Mouse (Mus musculus) mouse trophoblast stem cell (cell line): ENCODE measurements around the gene Dph6.
"Not testable (repeated sequence)": the region's sequence is repeated elsewhere in the genome, so short reads cannot be mapped to it uniquely, and the experiment has no call there.

Experiments
- in situ Hi-C, 2 experiments: fragments of 300-500 bp; cut with MseI, MboI; formaldehyde crosslinking; loops; 2 replicates in 1 of 2; 3 replicates in 1 of 2; pipeline ENCODE4 v1.15.1; 2025

Gene Dph6

GRCm38 (mm10) chr2:114654365-114655239 lies at the start of gene Dph6:
Dph6 (minus strand) TSS chr2:114654964.
- in situ Hi-C loops, result no loop called here

GRCm38 (mm10) chr2:114700966-114701685 lies 46.4 kb upstream of the Dph6 start:
- in situ Hi-C loops, result no loop called here

- in situ Hi-C loops, result no loop called here
These were observed 36.8 kb upstream of the Dph6 start for GRCm38 (mm10) chr2:114691607-114692006.

GRCm38 (mm10) chr2:114687483-114687882 lies 32.7 kb upstream of the Dph6 start:
- in situ Hi-C loops, result no loop called here

GRCm38 (mm10) chr2:114687081-114687480 lies 32.3 kb upstream of the Dph6 start:
- in situ Hi-C loops, result no loop called here

- in situ Hi-C loops, result no loop called here
These were observed 19.1 kb upstream of the Dph6 start for GRCm38 (mm10) chr2:114673831-114674230.

GRCm38 (mm10) chr2:114670983-114671382 lies 16.2 kb upstream of the Dph6 start:
- in situ Hi-C loops, result no loop called here

GRCm38 (mm10) chr2:114658954-114659353 lies 4.2 kb upstream of the Dph6 start:
- in situ Hi-C loops, result no loop called here

GRCm38 (mm10) chr2:114646240-114646639 lies 8.5 kb downstream of the Dph6 start:
- in situ Hi-C loops, result no loop called here

GRCm38 (mm10) chr2:114643832-114644231 lies 10.9 kb downstream of the Dph6 start:
- in situ Hi-C loops, result no loop called here

- in situ Hi-C loops, result no loop called here
These were observed 30.1 kb downstream of the Dph6 start for GRCm38 (mm10) chr2:114624683-114625082.

- in situ Hi-C loops, result no loop called here
These were observed 32.2 kb downstream of the Dph6 start for GRCm38 (mm10) chr2:114622550-114622939.

- in situ Hi-C loops, result no loop called here
These were observed 32.8 kb downstream of the Dph6 start for GRCm38 (mm10) chr2:114621781-114622549.

GRCm38 (mm10) chr2:114611576-114611975 lies 43.2 kb downstream of the Dph6 start:
- in situ Hi-C loops, result no loop called here

- in situ Hi-C loops, result no loop called here
These were observed 44.7 kb downstream of the Dph6 start for GRCm38 (mm10) chr2:114610110-114610509.

- in situ Hi-C loops, result not testable (repeated sequence)
These were observed 49.6 kb downstream of the Dph6 start for GRCm38 (mm10) chr2:114605202-114605601.

- in situ Hi-C loops, result no loop called here
These were observed 53.6 kb downstream of the Dph6 start for GRCm38 (mm10) chr2:114601174-114601573.

- in situ Hi-C loops, result no loop called here
These were observed 55.0 kb downstream of the Dph6 start for GRCm38 (mm10) chr2:114599793-114600192.

GRCm38 (mm10) chr2:114593393-114593792 lies 61.4 kb downstream of the Dph6 start:
- in situ Hi-C loops, result no loop called here

- in situ Hi-C loops, result no loop called here
These were observed 74.0 kb downstream of the Dph6 start for GRCm38 (mm10) chr2:114580714-114581113.

GRCm38 (mm10) chr2:114543000-114543622 lies 111.7 kb downstream of the Dph6 start:
- in situ Hi-C loops, result no loop called here

- in situ Hi-C loops, result no loop called here
These were observed 112.4 kb downstream of the Dph6 start for GRCm38 (mm10) chr2:114542325-114542724.
